Mouse (Mus musculus): ENCODE measurements around the gene Lce1d.
"Not testable (repeated sequence)": the region's sequence is repeated elsewhere in the genome, so short reads cannot be mapped to it uniquely, and the experiment has no call there.

Lce1d gene

DNA sequence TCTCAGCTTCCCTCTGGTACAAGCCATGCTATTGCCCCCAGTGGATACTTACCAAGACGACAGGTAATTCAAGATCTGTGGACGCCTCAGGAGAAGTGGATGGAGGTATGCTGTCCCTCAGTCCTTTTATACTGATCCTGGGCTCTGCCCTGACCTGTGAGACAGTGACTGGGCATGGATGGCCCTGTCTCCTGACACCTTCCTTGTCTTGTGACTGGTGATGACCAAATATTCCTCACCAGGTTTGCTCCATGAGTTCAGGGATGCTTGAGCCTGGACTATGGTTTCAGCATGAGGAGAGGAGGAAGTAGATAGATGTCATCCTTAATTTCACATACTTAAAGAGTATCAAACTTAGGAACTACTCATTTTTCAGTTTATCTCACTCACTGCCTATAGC, at the start of gene Lce1d:
TSS of gene Lce1d (minus strand) at position 101 of the 400 bp plus-strand sequence.
- DNase-seq (ENCODE audit: low read depth, low spot score), result no peak

DNA sequence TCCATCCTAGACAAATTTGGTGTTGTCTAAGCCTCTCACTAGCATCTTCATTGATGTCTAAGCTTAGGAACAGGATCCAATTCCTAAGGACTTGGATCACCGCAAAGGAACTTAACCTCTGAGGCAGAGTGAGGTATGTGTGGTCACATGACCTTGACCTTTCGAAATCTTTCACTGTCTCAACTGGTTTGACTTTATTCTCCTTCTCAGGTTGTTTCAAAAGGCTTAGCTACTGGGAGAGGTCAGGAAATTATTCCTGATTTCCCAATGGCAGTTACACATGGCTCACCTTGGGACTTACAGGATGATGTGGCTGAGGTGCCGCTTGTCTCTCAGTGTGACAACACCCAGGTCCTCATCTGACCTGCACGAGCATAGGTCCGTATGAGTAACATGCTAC, 35.6 kb upstream of the Lce1d start:
- no peak for DNase-seq (ENCODE audit: low read depth, low spot score)

DNA sequence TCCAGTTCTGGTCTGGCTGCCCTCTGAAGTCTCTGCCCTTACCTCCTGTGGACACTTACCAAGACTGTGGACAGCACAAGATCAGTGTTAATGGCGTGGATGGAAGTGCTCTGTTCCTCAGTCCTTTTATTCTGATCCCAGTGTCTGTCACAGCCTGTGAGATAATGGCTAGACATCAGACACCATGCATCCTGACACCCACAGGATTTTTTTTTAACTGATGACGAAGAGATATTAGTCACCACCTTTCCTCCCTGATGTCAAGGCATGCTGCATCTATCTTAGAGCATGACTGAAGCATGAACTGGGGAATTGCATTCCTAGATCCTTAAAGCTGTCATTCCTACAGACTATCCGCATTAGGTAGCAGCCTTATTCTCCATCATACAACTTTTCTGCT, 33.2 kb upstream of the Lce1d start, which contains the start of gene Lce1f:
TSS of gene Lce1f (minus strand) at position 101 of the 400 bp plus-strand sequence.
- DNase-seq (ENCODE audit: low read depth, low spot score), result no peak

DNA sequence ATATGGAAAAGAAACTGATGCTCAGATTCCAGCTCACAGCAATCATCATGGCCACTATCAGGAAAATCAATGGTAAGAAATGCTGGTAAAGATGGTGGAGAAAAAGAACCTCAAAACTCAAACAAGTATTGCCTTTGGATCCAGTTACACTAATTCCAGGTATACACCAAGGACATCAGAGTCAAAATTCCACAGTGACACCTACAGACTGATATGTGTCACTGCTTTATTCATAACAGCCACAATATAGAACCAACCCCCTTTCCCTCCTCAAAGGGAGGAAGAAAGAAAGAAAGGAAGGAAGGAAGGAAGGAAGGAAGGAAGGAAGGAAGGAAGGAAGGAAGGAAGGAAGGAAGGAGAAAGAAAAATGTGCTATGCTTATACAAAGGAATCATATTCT, 28.1 kb upstream of the Lce1d start:
- no peak for DNase-seq (ENCODE audit: low read depth, low spot score)

DNA sequence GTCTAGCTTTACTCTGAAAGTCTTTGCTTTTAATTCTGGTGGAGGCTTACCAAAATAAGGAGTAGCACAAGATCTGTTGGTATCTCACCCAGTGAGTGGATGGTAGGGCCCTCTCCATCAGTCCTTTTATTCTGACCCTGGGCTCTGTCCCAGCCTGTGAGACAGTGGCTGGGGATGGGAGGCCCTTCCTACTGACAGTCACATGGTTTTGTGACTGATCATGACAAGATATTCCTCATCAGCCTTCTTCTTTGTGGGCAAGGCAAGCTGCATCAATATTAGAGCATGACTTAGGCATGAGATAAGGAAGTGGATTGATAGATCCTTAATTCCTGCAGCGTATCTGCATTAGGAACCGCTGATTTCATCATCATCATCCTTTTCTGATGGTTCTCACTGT, 22.0 kb upstream of the Lce1d start, which contains the start of gene Lce1e:
TSS of gene Lce1e (minus strand) at position 101 of the 400 bp plus-strand sequence.
- DNase-seq (ENCODE audit: low read depth, low spot score), result no peak

DNA sequence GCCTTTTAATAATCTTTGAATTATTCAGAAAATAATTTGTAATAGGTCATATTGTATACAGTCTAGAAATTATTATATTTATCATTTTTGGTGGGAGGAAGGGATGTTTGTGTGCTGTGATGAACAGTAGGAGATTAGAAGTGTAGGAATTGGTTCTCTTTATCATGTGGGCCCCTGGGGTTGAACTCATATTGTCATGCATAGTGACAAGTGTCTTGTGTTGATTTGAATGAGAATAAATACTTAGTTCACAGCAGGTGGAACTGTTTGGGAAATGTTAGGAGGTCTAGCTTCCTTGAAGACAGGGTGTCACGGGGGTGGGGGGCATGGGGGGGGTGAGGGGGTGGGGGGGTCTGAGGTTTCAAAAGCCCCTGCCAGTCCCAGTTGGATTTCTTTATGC, 7.6 kb upstream of the Lce1d start:
- DNase-seq (ENCODE audit: low read depth, low spot score), result no peak

DNA sequence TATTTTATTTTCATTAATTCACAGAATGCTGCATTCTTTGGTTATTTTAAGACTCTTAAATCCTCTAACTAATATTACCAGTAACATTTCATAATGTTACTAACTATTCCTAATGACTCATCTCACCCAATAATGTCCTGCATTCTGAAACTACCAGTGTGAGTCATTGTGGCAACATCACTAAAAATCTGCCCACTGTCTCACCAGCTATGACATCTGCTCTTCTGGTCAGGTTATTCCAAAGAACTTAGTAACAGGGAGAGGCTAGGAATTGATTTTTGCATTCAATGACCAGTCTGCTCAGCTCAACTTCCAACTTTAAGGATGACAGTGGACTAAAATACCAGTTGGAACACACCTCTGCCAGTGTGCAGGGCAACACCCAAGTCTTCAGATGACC, 4.7 kb upstream of the Lce1d start:
- DNase-seq (ENCODE audit: low read depth, low spot score), result no peak

DNA sequence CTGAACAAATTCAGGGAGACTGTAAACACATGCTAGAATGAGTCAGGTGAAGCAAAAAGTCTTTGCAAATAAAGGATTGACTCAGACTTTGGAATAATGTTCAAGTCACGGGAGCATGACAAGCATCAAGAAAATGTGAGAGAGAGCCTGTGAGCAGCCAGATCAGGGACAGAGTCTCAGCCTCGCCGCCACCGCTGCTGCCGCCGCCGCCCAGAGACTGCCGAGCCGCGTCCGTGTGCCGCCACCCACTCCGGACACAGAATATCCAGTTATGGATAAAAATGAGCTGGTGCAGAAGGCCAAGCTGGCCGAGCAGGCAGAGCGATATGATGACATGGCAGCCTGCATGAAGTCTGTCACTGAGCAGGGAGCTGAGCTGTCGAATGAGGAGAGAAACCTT, 2.1 kb upstream of the Lce1d start:
- not testable (repeated sequence) for DNase-seq (ENCODE audit: low read depth, low spot score)

DNA sequence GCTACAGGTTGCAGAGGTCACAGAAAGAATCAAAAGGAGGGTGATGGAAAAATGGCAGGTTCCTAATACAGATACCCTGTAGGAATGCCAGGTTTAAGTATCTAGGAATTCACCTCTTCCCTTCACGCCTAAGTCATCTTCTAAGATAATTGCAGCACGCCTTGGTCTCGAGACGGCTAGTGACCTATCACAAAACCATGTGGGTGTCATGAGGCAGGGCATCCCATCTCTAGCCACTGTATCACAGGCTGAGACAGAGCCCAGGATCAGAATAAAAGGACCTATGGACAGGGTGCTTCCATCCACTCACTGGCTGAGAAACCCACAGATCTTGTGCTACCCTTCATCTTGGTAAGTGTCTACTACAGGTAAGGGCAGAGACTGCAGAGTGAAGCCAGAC, 8.1 kb downstream of the Lce1d start, which contains the start of gene Lce1c:
TSS of gene Lce1c (plus strand) at position 301 of the 400 bp plus-strand sequence.
- no peak for DNase-seq (ENCODE audit: low read depth, low spot score)

DNA sequence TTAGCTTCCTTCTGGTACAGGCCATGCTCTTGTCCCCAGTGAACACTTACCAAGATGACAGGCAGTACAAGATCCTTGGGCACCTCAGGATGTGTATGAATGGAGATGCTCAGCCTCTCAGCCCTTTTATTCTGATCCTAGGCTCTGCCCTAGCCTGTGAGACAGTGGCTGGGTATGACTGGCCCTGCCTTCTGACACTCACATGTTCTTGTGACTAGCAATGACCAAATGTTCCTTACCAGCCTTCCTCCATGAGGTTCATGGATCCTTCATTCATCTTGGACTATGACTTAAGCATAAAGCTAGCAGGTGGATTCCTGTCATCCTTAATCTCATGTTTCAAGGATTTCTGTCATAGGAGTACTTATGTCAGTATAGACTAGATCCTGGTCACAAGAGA, 16.8 kb downstream of the Lce1d start, which contains the start of gene Lce1a2:
TSS of gene Lce1a2 (minus strand) at position 101 of the 400 bp plus-strand sequence.
- no peak for DNase-seq (ENCODE audit: low read depth, low spot score)

DNA sequence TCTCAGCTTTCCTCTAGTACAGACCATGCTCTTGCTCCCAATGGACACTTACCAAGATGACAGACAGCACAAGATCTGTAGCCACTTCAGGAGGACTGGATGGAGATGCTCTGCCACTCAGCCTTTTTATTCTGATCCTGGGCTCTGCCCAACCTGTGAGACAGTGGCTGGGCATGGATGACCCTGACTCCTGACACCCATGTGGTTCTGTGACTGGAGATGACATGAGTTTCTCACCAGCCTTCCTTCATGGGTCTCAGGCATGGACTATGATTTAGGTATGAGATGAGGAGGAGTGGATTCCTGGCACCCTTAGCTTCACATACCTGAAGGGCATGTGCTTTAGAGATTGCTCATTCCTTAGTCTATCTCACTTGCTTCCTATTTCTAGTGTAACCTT, 30.2 kb downstream of the Lce1d start, which contains the start of gene Lce1b:
TSS of gene Lce1b (minus strand) at position 101 of the 400 bp plus-strand sequence.
- DNase-seq (ENCODE audit: low read depth, low spot score), result no peak

DNA sequence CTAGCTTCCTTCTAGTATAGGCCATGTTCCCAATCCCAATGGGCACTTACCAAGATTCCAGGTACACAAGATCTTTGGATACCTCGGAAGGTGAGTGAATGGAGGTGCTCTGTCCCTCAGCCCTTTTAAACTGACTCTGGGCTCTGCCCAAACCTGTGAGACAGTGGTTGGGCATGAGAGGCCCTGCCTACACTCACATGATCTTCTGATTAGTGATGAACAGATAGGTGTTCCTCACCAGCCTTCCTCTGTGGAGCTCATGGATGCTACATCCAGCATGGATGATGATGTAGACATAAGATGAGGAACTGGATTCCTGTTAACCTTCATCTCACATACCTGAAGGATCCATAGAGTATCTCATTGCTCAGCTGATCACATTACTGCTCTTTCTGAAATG, 38.8 kb downstream of the Lce1d start, which contains the start of gene Lce1a1:
TSS of gene Lce1a1 (minus strand) at position 101 of the 400 bp plus-strand sequence.
- no peak for DNase-seq (ENCODE audit: low read depth, low spot score)

DNA sequence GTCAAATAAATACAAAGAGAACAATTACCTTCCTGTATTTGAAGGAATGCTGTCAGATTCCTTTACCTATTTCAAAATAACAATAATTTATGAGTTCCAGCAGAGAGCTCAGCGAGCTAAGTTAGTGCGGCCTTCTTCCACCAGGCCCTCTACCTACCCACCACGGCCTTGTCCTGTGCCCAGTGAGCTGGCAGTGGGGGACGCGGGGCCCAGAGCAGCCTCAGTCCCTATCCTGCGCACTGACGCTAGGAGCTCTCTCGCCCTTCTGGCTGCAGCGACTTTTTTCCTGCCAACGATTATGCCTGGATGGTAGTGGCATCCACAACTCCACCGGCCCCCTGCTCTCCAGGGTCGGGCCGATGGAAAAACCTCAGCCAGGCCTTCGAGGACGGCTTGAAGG, 47.2 kb downstream of the Lce1d start:
- DNase-seq (ENCODE audit: low read depth, low spot score), result no peak

DNA sequence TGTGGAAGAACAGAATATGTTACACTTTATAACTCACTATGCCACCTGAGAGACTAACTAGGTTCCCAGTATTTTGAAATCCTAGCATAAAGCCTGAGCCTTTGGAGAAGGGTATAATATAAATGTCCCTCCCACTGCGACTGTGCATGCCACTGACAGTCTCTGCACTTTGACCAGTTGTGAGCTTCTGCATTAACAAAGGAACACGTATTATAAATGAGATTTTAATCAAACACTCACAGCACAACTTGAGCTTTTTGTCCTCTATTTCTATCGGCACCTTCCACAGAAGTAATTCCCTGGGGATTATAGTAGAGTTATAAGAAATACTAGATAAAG, 48.4 kb downstream of the Lce1d start:
- DNase-seq (ENCODE audit: low read depth, low spot score), result no peak

DNA sequence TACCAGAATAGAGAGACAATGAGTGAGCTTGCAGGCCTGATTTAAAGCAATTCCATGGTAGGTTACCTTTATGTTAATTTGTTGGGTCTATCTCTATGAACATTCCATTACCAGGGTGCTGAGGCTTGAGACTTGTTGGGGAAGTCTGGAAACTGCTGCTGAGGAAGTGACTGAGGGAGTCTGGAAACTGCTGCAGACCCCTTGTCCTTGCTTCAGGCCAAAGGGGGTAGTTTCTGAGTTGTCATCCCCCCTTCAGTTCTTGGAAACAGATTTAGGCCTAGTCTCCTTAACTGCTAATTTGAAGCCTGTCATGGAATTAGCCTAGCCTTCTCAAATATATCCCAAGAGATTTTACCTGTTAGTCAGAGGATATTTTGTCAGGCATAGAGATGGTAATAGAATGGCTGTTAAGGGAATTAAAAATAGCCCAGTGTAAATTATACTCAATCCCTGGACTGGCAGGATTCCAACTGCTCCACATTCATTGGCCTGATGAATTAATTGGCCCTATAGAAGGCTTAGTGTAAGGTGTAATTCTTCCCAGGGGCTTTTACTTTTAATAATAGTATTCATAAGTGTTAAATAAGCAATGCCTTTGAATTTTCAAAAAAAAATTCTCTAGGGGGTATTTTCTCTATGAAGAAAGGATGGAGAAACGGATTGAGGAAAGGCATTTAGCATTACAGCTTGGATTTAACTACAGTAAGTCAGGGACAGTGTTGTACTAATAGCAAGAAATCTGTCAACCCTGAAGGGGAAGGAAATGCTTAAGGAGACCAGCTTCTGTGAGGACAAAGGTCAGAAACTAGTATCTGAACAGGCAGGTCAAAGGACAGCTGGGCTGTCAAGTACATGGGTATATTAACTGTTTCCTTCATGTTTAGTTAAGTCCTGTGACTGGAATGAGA, 49.0 kb downstream of the Lce1d start:
- no peak for DNase-seq (ENCODE audit: low read depth, low spot score)

Data from retina, adult 2 months (tissue).